Mouse (Mus musculus): Measurements from ENCODE around the gene Taok2. TPM values are rescaled to one million over a fixed set of nuclear protein-coding genes. Genes with fewer than 3 reads are reported as not detected.
"Not testable (repeated sequence)": the region's sequence is repeated elsewhere in the genome, so short reads cannot be mapped to it uniquely, and the experiment has no call there.

Taok2 gene
- polyA plus RNA-seq, 1 experiment = 108 TPM

DNA sequence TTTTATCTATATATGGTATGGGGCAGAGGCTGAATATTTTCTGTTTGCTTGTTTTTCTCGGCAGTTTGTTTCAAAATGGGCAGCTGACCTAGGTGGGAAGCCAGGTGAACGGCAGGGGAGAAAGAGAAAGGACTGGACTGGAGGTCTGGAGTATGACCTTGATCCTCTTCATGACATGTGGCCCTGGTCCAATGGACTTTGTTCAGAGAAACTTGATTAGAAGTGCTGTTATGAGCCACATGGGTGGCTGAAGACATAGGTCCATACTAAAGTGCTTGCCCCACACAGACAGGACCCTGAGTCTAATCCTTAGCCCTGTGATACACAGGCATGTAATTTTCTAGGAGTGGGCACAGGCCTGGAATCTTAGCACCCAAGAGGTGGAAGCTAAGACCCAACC is 37.1 kb upstream of the Taok2 start:
- TF ChIP-seq CTCF (IDR thresholded peaks at IDR 0.05; ENCODE audit: borderline replicate concordance, insufficient read depth, low read depth, low read length) (no peak), POLR2A (IDR thresholded peaks at IDR 0.05; ENCODE audit: borderline replicate concordance, insufficient read depth, low read length) (no peak)
- no peak overlapping the region for H3K27ac ChIP-seq (ENCODE audit: insufficient read depth, low read length)
- 85% methylated on average over 2 of the region's 2 CpGs for WGBS

DNA sequence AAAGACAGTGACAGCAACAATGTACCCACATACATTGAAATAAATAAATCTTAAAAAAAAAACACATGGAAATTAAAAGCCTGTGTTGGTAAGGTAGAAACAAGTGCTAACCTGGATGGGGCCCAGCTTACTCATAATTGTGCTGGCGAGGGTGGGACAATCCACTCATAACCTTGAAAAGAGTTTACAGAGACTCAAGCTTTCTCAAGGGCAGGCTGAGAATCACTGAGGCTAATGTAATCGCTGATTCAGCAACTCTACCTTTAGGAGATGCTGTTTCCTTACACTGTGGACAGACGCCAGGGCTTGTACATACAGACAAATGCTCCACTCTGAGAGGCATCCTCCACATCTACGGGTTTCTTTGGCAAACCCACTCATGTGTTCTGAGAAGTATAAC is 35.5 kb upstream of the Taok2 start:
- H3K4me1 ChIP-seq (ENCODE audit: control insufficient read depth, insufficient read depth, low read length) = no peaks in the 10 kb centered on the region
- no peak overlapping the region for H3K27ac ChIP-seq (ENCODE audit: insufficient read depth, low read length)
- no peak for DNase-seq
- WGBS = 82% methylated on average over 4 of the region's 4 CpGs
- TF ChIP-seq CTCF (IDR thresholded peaks at IDR 0.05; ENCODE audit: borderline replicate concordance, insufficient read depth, low read depth, low read length) = no peak
- TF ChIP-seq POLR2A (IDR thresholded peaks at IDR 0.05; ENCODE audit: borderline replicate concordance, insufficient read depth, low read length) = no peak
- no peak overlapping the region for H3K4me3 ChIP-seq (replicated peaks; ENCODE audit: insufficient read depth, low read depth, low read length)
- no peaks in the 10 kb centered on the region for H3K27me3 ChIP-seq (ENCODE audit: control insufficient read depth, insufficient read depth, low read length)

More for the DNA sequence above, 37.1 kb upstream of the Taok2 start:
- Histone ChIP-seq H3K4me1 (ENCODE audit: control insufficient read depth, insufficient read depth, low read length) (no peaks in the 10 kb centered on the region), H3K27me3 (ENCODE audit: control insufficient read depth, insufficient read depth, low read length) (no peaks in the 10 kb centered on the region), H3K4me3 (replicated peaks; ENCODE audit: insufficient read depth, low read depth, low read length) (no peak overlapping the region)
- DNase-seq = no peak

DNA sequence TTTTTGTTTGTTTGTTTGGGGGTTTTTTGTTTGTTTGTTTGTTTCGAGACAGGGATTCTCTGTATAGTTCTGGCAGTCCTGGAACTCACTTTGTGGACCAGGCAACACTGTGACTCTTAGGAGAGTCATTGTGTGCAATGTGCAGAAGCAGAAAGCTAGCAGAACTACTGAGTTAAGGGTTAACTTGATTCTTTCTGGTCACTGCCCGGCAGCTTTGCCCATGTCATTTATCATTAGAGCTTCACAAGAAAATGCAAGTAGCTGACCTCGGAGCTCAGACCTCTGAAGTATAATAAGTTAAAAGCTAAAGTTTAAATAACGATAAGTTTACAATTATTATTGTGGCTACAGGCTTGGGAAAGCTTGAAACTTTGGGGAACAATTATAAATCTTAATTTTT is 33.9 kb upstream of the Taok2 start:
- 50% methylated on average over 4 of the region's 4 CpGs for WGBS
- H3K27me3 ChIP-seq (ENCODE audit: control insufficient read depth, insufficient read depth, low read length); DNase-seq; H3K4me1 ChIP-seq (ENCODE audit: control insufficient read depth, insufficient read depth, low read length); H3K4me3 ChIP-seq (replicated peaks; ENCODE audit: insufficient read depth, low read depth, low read length); H3K27ac ChIP-seq (ENCODE audit: insufficient read depth, low read length): not testable (repeated sequence)

DNA sequence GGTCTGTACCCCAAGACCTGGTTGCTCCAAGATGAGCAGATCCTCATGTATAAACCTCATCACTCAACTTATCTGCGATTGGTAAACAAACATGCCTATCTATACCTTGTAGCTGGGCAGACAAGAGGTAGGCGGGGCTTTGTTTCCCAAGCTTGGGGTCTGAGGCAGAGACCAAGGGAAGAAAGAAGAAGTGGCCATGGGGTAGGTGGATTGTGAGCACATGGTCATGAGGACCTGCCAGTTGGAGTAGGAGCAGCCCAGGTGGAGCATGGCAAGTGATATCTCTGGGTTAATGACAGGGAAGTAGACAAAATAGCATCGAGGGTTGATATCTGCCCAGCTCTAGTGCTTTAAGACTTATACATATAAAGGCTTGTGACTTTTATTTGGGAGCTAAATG is 30.3 kb upstream of the Taok2 start:
- Histone ChIP-seq H3K4me3 (replicated peaks; ENCODE audit: insufficient read depth, low read depth, low read length) (no peak overlapping the region), H3K4me1 (ENCODE audit: control insufficient read depth, insufficient read depth, low read length) (no peaks in the 10 kb centered on the region), H3K27ac (ENCODE audit: insufficient read depth, low read length) (no peak overlapping the region), H3K27me3 (ENCODE audit: control insufficient read depth, insufficient read depth, low read length) (no peaks in the 10 kb centered on the region)
- no peak for DNase-seq
- 90% methylated on average over 3 of the region's 3 CpGs for WGBS
- TF ChIP-seq POLR2A (IDR thresholded peaks at IDR 0.05; ENCODE audit: borderline replicate concordance, insufficient read depth, low read length) (no peak), CTCF (IDR thresholded peaks at IDR 0.05; ENCODE audit: borderline replicate concordance, insufficient read depth, low read depth, low read length) (no peak)

DNA sequence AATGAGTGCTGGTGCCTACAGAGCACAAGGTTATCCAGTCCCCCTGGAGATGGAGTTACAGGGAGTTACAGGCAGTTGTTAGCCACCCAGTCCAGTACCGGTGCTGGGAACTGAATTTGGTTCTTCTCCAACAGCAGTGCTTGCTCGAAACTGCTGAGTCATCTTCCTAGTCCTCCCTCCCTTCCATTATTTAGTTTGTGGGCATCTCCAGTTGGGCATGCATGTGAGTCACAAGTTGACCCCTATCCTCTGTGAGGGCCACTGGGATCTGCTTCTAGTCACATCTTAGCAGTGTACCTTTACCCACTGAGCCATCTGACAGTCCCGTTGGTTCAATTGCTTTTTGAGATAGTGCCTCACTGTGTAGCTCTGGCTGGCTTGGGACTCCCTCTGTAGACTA is 21.1 kb upstream of the Taok2 start:
- no peak for TF ChIP-seq CTCF (IDR thresholded peaks at IDR 0.05; ENCODE audit: borderline replicate concordance, insufficient read depth, low read depth, low read length)
- no peak for TF ChIP-seq POLR2A (IDR thresholded peaks at IDR 0.05; ENCODE audit: borderline replicate concordance, insufficient read depth, low read length)
- no peaks in the 10 kb centered on the region for H3K27me3 ChIP-seq (ENCODE audit: control insufficient read depth, insufficient read depth, low read length)
- no peaks in the 10 kb centered on the region for H3K4me1 ChIP-seq (ENCODE audit: control insufficient read depth, insufficient read depth, low read length)
- no peak for DNase-seq
- no peak overlapping the region for H3K4me3 ChIP-seq (replicated peaks; ENCODE audit: insufficient read depth, low read depth, low read length)
- H3K27ac ChIP-seq (ENCODE audit: insufficient read depth, low read length) = no peak overlapping the region
- 59% methylated on average over 3 of the region's 3 CpGs for WGBS

DNA sequence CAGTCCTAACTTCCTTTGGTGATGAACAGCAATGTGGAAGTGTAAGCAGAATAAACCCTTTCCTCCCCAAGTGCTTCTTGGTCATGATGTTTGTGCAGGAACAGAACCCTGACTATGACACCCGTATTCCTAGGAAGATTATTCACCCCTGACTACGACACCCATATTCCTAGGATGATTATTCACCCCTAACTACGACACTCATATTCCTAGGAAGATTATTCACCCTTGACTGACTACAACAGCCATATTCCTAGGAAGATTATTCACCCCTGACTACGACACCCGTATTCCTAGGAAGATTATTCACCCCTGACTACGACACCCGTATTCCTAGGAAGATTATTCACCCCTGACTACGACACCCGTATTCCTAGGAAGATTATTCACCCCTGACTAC is 15.3 kb upstream of the Taok2 start:
- not testable (repeated sequence) for DNase-seq; H3K4me3 ChIP-seq (replicated peaks; ENCODE audit: insufficient read depth, low read depth, low read length); H3K4me1 ChIP-seq (ENCODE audit: control insufficient read depth, insufficient read depth, low read length); H3K27ac ChIP-seq (ENCODE audit: insufficient read depth, low read length); H3K27me3 ChIP-seq (ENCODE audit: control insufficient read depth, insufficient read depth, low read length)
- 95% methylated on average over 8 of the region's 9 CpGs for WGBS

DNA sequence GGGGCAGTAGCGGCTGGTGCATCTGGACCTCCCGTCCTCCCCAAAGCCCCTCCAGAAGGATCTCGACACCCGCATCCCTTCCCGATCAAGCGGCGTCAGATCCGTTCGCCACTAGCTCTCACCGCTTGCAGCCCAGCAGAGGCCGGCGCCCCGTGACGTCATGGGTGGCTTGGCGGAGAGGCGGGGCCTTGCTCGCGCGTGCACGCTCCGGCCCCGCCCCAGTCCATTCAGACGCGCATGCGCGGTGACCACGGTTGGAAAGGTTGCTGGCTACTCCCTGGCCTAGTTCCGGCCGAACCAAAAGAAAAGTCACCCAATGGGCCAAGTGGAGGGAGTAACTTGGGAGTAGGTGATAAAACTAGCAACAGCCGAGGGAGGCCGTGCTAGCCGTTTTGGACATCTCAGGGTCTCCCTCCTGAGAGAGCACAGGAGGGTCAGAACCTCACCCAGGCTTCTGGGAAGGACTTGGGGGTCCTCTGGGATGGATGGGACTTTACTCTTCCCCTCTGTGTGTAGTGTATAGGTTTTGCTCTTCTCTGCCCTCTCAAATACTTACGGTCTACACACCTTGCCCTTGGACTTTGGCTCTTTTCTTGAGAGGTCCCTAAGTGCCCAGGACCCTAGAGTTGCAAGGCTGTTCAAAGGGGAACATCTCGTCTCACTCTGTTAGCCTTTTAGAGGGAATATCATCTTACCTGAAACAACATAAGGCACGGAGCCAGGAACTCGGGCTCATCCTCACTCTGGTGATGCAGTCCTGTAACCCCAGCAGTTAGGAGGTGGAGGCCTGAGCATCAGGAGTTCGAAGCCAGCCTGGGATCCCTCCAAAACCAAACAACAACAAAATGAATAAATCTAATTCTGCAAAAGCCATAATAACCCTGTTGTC is 13.8 kb upstream of the Taok2 start:
- Histone ChIP-seq H3K27ac (ENCODE audit: insufficient read depth, low read length) (peak overlapping the region; percentile 94), H3K4me3 (replicated peaks; ENCODE audit: insufficient read depth, low read depth, low read length) (peak overlapping the region; percentile 86), H3K4me1 (ENCODE audit: control insufficient read depth, insufficient read depth, low read length) (no peaks in the 10 kb centered on the region; the same call in 1 of the 2 replicates), H3K27me3 (ENCODE audit: control insufficient read depth, insufficient read depth, low read length) (no peaks in the 10 kb centered on the region)
- TF ChIP-seq POLR2A (IDR thresholded peaks at IDR 0.05; ENCODE audit: borderline replicate concordance, insufficient read depth, low read length) (peak; percentile 99), CTCF (IDR thresholded peaks at IDR 0.05; ENCODE audit: borderline replicate concordance, insufficient read depth, low read depth, low read length) (no peak)
- 11% methylated on average over 37 of the region's 37 CpGs for WGBS
- peak; percentile 96 to 98 for DNase-seq

DNA sequence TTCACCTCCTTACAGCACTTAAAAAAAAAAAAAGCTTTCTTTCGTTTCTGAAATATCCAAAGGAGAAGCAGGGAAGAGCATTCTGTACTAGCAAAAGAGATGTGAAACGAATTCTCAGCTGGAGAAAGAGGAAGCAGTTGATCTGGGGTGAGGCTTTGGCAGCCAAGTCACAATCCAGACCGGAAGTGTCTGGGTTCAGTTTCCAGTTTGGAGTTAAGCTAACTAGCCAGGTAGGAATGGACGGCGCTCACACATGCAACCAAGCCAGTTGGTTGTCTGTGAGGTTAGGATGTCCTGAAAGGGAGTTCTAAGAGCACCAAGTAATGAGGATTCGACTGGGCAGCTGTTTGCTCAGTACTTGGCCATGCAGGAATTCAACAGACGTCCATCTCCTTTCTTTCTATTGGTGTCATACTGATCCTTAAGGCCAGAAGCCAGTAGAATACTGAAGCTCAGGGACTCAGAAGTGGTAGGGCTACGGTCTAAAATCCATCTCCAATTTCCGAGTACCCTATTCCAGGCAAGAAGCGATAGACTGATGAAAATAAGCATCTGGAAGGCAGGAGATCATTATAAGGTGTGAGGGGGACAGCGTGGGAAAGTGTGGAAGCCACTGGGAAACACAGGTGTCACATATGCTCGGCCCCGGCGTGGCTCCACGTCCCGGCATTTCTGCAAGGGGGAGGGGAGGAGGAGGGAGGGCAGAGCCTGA is 13.0 kb upstream of the Taok2 start:
- no peak for TF ChIP-seq POLR2A (IDR thresholded peaks at IDR 0.05; ENCODE audit: borderline replicate concordance, insufficient read depth, low read length)
- no peak for TF ChIP-seq CTCF (IDR thresholded peaks at IDR 0.05; ENCODE audit: borderline replicate concordance, insufficient read depth, low read depth, low read length)
- WGBS = 6% methylated on average over 16 of the region's 16 CpGs
- no peak for DNase-seq

More for the DNA sequence above, 13.0 kb upstream of the Taok2 start:
- Histone ChIP-seq H3K27me3 (ENCODE audit: control insufficient read depth, insufficient read depth, low read length) (no peaks in the 10 kb centered on the region), H3K27ac (ENCODE audit: insufficient read depth, low read length) (peak overlapping the region; percentile 94), H3K4me1 (ENCODE audit: control insufficient read depth, insufficient read depth, low read length) (no peaks in the 10 kb centered on the region; the same call in 1 of the 2 replicates), H3K4me3 (replicated peaks; ENCODE audit: insufficient read depth, low read depth, low read length) (peak overlapping the region; percentile 86)

Data from cerebellum, adult 2 months (tissue).